Mouse (Mus musculus) frontal cortex, postnatal 25 days (tissue): ENCODE measurements around the gene Grid1.
A peak's percentile ranks its signal among the peaks of the same experiment; 100 is the strongest.

Experiments
- DNase-seq, 2 experiments: peaks; one replicate each; pipeline ENCODE4 v3.0.0; 2022; ENCODE audit warnings: low spot score in 2 of 2

The Grid1 gene

DNA sequence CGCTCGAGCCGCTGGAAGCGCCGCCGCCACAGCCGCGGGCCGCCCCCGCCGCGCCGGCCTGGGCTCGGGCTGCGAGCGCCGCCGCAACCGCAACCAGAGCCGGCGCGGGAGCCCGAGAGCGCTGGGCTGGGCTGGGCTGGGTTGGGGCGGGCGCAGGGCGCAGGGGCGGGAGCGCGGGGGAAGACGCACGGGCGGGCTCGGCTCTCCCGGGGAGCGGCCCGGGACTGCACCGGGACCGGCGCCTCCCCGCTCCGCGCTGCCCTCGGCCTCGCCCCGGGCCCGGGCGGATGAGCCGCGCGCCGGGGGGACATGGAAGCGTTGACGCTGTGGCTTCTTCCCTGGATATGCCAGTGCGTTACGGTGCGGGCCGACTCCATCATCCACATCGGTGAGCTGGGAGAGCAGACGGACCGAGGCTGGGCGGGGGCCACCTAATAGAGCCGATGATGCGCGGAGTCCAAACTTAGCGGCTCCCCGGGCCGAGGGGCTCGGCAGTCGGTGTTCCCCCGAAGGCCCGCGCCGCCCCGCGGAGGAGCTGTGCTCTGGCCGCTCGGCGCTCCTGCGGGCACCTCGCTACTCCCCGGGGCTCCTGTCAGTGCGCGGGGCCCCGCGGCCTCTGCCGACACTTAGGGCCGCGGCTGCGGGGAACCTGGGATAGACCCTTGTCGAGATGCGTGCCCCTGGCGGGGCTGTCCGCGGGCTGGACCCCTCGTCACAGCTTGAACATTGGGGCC is at the start of gene Grid1:
Grid1 (plus strand) TSS at position 190 of the 734 bp plus-strand sequence.
- no peak for DNase-seq

DNA sequence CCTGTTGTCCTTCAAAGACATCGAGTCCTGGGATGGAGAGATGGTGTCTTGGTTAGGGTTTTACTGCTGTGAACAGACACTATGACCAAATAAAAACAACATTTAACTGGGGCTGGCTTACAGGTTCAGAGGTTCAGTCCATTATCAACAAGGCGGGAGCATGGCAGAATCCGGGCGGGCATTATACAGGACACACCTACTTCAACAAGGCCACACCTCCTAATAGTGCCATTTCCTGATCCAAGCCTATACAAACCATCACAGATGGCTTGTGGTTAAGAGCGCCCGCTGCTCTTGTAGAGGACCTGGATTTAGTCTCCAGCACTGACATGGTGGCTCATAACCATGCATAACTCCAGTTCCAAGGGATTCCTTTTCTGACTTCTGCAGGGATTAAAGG is 49.4 kb upstream of the Grid1 start:
- DNase-seq = no peak

DNA sequence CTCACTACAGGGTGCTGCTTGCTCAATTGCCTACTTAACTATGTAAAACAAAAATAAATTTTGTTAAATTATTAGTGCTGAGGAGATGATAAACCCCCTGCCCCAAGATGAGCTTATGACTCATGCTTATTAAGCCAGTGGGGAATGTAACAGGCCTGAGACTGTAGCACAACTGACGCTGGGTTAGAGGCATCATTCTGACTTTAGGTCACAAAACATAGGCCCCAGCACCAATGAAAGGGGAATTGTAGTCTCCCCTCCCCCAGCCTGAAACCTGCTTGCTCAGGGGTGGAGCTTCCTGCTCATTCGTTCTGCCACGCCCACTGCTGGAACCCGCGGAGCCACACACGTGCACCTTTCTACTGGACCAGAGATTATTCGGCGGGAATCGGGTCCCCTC is 48.3 kb upstream of the Grid1 start:
- DNase-seq = no peak

DNA sequence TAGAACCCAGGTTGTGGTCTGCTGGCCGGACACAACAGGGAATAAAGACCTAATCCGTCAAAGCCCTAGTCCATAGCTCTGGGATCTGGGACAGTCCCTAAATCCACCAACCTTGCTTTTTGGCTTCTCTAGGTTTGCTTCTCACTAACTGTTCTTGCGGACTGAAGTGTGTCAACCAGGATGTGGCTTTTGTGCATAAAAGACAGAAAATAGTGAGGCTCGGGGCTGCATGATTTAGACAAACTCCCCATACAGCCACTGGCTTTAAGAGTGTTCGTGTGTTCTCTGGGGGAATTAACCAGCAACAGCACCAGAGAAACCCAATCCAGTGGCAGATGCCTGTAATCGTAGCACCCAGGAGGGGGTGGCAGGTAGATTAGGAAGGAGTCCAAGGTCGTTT is 47.8 kb upstream of the Grid1 start:
- no peak for DNase-seq

DNA sequence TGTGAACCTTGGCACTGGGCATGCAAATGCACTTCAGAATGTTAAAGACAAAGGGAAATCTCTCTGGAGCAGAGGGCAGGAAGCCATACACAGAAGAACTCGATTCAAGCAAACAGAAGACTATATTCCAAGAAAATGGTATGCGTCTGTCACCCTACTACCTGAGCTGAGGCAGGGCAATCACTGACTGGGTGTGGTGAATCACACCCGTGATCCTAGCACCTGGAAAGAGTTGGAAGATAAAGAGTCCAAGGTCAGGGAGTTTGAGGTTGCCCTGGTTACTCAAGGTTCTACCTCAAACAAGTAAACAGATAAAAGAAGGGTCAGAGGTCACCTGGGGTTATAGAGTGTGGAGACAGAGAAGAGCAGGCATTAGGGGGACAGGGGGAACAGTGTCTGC is 46.2 kb upstream of the Grid1 start:
- DNase-seq = no peak

DNA sequence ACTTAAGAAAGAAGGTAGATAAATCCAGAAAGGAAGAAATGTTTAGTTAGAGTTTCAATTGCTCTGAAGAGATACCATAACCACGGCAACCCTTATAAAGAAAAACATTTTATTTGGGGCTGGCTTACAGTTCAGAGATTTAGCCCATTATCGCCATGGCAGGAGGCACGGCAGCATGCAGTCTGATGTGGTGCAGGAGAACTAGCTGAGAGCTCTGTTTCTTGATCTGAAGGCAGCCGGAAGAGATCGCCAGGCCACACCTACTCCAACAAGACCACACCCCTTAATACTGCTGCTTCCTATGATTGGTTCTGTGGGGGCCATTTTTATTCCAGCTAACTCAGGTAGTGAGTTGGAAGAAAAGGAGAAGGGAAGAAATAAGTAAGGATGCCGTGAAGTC is 45.7 kb upstream of the Grid1 start:
- no peak for DNase-seq

DNA sequence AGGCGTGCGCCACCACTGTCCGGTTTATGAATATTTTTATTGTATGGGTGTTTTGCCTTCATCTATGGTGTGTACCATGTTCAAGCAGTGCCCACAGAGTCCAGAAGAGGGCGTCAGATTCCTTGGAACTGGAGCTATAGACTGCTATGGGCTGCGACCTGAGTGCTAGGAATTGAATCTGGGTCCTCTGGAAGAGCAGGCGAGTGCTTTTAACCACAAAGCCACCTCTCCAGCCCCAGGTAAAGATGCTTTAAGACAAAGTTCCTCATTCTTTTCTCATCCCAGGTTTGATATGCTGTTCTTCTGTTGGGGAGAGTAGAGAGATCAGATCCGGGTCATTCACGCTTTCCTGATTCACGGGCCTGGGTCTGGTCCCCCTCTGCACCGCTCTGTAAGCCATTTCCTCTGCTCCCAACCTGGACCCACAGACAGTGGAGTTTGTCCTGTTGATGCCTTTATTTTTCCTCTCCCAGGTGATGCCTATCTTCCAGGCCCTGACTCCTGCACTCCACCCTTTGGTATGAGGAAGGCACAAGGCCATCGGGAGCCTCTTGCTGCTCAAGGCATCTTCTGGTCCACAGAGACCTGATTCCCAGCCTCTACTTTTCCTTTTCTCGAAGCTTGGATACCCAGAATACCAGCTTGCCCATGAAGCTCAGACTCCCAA is 43.1 kb upstream of the Grid1 start:
- DNase-seq = no peak

DNA sequence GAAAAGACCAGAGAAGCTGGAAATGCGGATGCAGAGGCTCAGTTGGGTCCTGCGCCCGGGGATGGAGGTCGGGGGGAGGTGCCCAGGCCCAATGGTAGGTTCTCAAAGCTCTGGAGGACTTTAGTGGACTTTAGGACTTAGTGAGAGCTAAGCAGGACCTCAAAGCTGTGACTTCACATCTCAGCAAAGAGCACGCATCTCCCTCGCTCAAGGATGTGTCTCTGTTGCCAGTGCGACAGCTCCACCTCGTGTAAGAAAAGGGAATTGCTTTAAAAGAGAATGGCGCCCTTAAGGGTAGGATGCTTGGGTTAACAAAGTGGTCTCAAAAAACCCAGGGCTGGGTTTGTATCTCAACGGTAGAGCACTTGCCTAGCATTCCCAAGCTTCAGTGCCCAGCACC is 42.1 kb upstream of the Grid1 start:
- DNase-seq = peak in 1 of 2 experiments; percentile 41

DNA sequence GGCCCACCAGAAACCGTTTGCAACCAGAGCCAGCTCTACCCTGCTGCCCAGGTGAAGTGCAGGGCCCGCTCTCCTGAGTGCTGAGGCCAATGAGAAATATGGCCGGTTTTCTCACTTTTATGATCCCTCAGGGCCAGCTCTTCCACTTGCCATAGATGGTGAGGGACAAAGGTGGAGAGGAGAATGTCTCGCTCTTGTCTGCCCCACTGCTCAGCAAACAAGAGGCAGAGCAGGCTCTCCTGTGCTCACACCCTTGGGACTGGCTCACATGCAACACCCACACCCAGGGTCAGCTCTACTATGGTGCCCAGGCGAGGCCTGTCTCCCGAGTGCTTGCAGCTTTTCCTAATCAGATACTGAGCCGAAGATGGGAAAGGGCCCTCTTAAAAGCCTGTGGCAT is 41.1 kb upstream of the Grid1 start:
- no peak for DNase-seq

DNA sequence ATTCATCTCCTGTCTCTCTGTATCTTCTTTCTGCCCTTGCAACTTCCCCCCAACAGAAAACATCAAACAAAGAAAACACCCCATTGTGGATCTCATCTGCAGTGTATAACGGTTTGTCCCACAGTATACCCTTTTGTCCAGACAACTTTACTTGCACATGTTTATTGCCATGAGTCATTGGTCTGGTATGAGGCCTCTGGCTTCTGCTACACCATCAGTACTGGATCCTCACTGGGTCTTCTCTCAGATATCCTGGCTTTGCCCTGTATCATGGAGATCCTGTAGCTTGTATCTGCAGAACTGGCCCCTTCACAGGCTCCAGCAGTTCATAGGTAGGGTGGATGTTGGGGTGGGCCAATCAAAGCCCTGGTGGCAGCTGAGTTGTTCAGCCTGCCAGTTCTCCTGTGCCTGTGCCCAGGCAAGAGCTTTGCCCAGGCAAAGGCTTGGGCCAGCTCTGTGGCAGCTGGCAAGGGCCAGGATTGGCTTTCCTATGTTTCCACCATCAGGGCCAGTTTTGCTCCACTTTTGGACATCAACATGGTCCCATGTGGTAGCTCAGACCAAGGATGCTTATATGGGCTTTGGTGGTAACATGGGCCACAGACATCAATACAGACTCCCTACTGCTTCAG is 26.4 kb upstream of the Grid1 start:
- DNase-seq = no peak

DNA sequence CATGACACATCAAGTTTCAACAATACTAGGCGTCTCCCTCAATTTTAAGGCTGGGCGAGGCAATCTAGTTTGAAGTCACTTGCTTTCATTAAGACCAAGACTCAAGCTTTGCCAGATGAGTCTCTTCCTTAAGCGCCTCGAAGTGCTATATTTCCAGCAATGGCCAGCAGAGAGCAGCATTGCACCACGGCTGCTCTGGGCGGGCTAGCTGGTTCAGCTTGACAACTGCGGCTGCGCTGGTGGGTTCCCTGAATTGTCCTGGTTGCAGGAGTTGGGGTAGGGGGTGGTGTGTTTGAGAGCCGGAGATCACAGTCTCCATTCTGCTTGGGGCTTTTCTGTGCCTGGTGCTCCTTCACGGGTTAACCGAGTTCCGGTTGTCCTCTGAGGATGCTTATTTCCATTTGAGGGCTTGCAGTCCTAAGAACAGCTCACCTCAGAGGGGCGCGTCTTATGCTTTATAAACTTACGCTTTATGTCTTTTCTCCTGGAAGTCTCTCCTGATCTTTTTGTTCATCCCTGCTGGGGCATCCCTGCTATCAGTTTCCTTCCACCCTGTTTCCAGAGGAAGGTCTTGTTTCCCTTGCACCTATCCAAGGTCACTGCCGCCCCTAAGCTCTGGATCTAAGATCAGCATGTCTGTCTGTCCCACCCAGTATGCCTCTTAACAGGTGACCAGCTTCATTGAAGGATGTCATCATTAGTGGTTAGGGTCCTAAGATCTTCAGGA is 9.0 kb upstream of the Grid1 start:
- peak; percentile 82 to 83 for DNase-seq

DNA sequence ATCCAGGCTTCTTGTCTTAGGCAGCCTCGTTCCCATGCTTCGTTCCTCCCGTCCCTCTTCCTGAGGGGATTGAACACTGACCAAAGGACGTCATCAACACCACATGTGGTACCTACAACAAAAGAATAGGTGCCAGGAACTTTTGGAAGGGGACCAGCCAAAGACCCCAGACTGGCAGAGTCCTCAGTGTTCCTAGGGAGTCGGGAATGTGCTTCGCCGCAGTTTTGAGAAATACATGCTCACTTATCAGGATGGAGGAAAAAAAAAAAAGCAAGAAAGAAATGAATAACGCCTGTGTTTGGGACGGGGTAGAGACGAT is 8.5 kb upstream of the Grid1 start:
- DNase-seq = no peak

DNA sequence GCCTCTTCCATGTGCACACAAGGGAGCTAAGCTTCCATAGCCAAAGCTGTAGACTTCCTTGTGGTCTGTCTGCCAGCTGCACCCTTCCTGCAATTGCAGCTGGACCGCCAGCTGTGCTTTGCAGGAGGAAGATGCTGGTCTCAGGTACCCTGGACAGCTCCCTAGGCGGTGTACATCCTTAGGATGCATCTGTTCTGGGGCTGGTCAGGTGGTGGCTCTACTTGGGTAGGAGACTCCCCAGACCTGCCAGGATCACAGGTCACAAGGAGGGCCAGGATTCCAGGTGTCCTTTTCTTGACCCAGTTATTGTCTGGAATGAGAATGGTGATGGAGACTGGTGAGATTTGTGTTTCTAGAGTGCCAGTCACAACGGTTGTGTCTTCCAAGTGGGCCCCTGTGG is 3.6 kb upstream of the Grid1 start:
- DNase-seq = no peak

DNA sequence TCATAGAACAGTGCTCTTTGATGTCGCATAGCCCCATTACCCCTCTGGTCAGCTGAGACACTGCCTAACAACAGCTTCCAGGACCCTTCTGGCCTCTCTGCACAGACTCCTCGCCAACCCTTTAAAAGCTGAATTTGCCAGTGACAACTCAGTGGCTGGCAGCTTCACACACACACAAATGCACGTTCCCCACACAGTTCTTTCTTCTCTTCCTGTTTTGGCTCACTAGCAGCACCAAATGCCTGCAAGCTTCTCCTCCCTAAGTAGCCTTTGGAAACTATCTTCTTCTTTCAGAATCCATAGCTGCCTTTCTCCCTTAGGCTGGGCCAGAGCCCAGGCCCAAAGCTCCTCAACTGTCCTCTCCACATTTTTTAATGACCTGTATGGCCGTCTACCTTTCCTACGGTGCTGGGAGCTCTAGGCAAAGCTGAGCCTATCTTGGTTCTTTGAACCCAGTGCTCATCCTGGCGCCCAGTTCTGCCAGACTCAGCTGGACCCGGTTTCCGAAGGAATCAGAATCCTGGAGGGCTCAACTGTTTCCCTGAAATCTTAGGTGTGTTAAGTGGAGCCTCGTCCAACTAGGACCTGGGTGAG is 1.4 kb upstream of the Grid1 start:
- DNase-seq = no peak

DNA sequence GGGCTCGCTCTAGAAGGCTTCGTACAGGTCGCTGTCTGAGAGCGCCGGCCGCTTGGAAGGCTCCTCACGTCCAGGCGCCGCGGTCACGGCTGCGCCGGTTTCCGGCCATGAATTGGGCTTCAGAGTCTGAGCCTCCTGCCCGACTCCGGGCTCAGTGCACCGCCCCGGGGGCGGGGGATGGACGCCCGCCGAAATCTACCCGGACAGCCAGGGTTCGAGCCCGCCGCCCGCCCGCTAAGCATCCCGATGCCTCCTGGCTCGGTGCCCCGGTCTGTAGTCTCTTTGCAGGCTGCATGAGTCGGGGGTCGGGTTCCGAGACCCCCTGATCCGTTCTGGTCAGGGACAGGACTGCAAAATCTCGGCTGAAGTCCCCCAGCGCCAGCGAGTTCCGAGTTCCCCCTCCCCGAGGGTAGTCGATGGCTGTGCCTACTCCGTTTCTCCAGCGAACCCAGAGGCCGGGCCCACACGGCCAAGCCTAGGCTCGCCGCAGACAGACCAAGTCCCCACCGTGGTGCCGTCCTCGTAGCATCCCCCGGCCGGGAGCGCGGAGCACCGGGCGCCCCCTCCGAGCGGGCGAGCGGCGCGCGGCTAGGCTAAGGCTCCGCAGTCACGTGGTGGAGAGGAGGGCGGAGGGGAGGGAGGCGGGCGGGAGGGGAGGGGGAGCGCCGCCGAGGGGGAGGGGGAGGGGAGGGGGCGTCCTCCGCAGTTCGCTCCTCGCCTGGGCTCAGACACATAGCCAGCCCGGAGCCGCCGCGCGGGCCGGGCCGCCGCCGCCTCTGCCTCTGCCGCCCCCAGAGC is 588 bp upstream of the Grid1 start:
- no peak for DNase-seq

DNA sequence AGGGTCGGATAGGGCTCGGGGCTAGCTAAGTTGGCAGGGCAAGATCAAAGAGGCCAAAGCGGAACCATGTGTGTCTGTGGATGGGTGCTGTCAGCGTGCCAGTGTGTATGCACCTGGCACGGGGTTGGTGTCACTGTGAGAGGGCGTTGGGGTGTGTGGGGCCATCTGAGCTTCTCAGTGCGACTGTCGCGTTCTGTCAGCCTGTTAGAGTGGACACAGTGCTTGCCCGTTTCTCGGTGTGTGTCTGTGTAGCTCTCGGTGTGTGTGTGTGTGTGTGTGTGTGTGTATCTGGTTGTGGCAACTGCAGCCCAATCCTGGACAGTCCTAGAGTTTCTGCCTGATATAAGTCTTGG is 721 bp downstream of the Grid1 start:
- no peak for DNase-seq

DNA sequence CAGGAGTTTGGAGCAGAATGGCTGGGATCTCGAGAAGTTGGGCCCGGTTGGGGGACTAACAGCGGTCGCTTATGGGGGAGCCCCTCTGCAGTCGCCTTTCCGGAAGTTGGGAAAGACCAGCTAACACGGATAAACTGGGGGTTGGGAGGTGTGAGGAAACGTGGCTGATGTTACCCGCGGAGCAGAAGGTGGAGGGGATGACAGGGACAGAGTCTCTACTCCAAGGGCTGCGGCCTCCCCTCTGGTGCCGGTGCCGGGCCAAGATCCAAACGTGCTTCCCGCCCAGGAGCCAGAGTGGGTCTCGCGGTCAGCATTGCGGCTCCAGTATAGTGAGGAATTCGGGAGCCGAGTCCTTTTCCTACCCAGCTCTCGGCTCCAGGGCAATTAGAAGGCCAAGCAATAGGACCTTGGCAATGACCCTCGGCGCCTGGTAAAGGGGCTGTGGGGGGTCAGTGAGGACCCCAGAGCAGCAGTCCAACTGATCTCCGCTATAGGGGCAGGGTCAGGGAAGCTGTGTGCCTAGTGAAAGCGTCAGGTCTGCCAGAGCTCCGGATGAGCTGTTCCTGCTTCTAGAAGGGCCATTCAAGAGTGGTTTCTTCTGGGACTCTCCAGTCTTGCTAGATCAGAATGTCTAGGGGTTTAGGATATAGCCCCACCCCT is 1.4 kb downstream of the Grid1 start:
- DNase-seq = no peak

DNA sequence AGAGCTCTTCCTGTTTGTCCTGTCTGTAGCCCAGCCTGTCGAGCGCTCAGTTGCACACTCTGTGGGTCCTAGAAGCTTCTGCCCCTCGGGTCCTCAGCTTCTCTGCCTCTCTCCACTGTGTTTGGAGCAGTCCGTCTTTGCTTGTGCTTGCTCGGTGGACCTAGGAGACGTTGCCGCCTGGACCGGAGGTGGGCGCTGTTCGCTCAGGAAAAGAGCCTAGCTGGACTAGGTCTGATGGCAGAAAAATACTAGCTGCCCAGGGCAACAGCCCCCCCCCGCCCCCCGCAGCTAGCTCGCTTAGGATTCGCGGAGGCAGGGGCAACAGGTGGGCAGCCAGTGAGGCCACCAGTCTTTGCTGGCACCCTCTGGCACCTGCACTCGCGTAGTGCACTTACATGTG is 3.2 kb downstream of the Grid1 start:
- peak; percentile 58 to 69 for DNase-seq

DNA sequence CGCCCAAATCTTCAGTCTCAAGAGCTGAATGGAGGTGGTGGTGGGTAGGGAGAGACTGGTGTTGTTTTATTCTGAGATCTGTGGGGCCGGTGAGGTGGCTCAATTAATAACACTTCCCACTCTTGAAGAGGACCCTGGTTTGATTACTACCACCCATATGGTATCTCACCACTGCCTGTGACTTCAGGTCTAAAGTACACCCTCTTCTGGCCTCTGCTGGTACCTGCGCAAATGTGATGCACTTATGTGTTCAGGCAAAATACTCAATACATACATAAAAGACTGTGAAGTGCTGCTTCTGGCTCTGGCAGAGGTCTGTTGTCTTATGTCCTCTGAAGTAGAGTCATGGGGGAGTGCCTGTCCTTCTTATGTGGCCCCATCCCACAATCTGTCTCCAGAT is 4.3 kb downstream of the Grid1 start:
- DNase-seq = no peak

DNA sequence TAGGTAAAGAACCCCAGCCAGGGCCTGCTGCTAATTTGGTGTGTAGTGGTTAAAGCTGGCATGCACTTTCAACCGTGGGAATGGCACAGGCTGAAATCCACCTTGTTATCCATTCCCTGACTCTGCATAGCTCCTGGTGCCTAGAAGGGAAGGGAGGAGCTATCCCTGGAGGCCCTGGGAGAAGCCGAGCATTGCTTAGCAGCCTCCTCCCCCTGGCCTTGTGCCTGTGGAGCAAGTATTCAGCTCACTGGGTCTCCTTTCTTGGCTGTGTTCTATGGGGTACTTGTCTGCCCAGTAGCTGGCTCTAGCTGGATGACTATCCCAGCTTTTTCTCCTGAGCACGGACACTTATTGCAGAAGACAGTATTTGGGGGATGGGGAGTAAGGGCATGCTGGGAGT is 6.0 kb downstream of the Grid1 start:
- DNase-seq = no peak

DNA sequence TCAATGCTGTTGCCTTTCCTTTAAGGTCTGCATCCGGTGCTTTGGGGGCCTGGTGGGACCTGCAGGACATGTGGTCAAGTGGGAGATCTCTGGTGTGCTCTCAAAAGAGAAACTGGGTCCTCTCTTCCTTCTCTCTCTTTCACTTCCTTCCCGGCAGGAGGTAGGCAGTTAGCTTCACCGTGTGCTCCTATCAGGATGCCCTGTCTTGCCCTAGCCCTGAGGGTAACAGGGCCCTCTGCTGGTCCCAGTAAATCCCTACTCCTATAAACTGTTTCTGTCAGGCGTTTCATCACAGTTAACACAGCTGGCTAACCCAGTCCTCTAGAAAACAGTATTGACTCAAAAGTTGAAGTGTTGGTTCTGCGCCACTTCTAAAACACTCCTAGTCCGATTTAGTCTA is 9.9 kb downstream of the Grid1 start:
- DNase-seq = no peak
